Mouse (Mus musculus): Measurements from ENCODE around the gene Taf6.
"Not testable (repeated sequence)": the region's sequence is repeated elsewhere in the genome, so short reads cannot be mapped to it uniquely, and the experiment has no call there.

Gene Taf6

DNA sequence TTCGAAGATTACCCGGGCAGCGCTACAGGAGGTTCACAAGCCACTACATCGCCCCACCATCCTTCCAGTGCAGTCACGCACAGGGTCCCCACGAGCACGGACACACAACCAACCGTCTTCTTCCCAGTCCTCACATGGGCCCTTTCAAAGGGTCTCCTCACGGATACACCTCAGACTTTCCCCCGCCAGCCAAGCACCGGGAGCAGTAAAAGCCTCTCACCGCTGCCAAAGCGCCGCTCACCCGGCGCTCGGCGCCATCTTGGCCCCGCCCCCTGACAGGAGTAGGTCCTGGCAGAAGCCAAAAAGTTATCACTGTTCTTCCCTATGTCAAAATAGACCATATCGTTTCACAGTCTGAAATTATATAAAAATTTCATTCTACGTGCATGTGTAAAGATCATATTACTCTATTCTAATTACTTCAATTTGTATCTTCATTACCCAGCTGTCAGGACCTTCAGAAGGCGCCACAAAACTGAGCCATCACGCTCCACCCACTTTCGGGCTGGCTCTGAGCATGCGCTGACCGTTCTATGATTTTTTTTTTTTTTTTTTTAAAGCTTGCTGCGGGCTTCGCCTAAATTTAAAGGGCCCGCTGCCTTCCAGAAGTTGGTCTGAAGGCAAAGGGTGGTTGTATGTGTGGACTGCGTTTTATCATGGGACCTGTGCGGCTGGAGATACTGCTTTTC lies at the start of gene Taf6, which contains the start of gene Cnpy4:
Taf6 (minus strand) TSS at position 502 of the 689 bp plus-strand sequence.
Cnpy4 (plus strand) TSS at position 536 of the 689 bp plus-strand sequence.
- peak; percentile 91 for DNase-seq (ENCODE audit: inconsistent ontology term)

DNA sequence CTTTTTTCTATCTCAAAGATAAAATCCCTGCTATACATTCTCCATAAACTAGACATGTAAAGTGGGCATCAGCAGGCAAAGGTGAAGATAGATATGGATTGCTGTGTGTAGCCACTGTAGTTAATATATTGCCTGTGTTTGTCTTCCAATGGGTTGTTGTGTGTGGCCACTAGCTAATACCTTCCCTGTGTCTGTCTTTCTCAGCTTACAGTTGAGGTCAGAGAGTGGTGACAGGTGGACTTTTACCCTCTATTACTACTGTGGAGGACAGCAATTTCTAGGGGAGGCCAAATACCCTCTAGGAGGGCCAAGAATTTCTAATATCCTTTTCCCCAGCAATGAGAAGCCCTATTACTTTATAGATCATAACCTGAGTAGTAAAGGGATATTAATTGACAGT lies 47.0 kb upstream of the Taf6 start:
- DNase-seq (ENCODE audit: inconsistent ontology term) = no peak

DNA sequence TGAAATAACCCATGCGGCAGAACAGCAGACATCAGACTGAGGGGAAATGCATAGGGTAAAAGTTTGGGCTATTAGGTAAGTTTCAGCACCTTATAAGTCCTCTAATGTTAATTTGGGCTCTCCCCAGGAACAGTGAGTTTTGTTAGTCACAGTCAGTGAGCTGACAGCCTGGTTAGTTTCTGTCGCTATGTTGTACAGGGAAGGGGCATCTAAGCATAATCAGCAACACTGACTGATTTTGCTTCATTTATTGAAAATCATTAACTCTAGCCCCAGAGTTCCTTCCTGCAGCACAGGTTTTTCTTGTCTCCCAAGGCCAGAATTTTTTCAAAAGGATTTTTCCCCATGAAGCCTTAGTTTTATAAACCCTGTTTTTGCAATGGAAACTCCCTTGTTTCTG lies 46.5 kb upstream of the Taf6 start:
- no peak for DNase-seq (ENCODE audit: inconsistent ontology term)

DNA sequence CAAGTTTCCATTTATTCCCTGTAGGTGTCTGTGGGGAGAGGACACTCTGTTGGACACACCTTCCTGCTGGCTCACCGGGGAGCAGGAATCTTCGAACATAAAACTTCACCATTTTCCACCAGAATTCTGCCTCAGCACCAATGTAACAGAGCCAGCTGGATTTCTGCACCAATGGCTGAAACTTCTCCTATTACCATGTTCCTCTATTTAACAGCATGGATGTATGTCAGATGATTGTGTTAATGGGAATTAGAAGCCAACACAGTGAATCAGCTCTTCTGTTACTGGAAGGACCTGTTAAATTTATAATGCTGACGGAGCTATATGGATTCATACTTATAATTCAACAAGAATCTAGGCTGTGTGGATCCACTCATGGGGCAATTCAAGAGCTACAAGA lies 42.3 kb upstream of the Taf6 start:
- DNase-seq (ENCODE audit: inconsistent ontology term) = no peak

DNA sequence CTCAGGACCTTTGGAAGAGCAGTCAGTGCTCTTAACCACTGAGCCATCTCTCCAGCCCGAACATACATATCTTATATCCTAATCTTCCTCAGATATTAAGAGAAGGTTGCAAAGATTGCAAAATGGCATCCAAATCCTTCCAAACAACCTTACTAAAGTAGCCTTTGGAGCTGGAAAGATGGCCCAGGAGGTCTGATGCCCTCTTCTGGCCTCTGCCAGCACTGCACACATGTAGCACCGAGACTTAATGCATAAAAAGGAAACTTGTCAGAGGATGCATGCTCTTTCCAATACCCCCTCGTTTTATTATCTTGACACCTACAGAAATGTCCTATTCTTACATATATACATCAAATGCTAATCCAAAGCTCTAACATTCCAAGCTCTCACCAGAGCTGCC lies 40.8 kb upstream of the Taf6 start:
- DNase-seq (ENCODE audit: inconsistent ontology term) = no peak

DNA sequence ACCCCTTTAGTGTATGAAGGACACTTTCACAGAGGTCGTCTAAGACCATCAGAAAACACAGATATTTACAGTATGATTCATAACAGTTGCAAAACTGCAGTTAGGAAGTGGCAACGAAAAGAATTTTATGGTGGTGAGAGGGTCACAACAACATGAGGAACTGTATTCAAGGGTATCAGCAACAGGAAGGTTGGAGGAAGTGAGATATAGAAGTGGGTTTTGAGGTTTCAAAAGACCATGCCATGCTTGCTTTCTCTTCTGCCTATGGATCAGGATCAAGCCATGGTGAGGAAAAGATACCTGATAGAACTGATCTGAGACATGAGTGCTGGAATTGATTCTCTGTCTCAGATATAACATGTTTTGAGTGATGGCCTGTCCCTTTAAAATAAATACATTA lies 40.1 kb upstream of the Taf6 start:
- no peak for DNase-seq (ENCODE audit: inconsistent ontology term)

DNA sequence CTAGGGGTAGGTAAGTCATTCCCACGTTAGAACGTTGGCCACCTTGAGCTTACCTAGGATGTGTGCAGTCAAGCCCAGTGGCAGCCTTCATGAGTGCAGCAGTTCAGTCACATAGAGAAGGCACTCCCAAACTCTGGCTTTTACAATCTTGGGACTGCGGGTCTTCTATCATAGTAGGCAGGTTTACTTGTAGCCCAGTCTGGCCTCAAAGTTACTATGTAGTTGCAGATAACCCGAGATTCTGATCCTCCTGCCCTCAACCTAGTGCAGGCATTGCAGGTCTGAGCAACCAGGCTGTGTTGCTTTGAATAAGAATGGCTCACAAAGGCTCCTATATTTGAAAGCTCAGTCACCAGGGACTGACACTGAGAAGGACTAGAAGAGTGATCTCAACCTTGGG lies 39.2 kb upstream of the Taf6 start:
- DNase-seq (ENCODE audit: inconsistent ontology term) = no peak

DNA sequence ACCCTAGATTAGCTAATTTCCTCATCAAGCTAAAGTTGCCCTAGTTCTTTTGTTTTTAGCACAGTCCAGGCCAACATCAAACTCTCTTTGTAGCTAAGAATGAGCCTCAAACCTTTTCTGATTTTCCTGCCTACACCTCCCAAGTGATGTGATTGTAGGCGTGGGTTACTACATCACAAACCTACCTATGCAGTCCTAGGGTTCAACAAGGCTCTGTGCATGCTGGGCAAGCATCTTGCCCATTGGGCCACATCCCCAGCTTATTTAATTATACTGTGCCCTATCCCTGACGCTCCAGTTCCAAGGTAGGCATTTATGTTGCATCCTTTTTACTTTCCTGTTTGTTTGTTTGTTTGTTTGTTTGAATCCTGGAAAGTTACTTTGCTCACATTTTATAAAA lies 38.4 kb upstream of the Taf6 start, which contains the start of gene Nxpe5:
Nxpe5 (plus strand) TSS at position 199 of the 400 bp plus-strand sequence.
- no peak for DNase-seq (ENCODE audit: inconsistent ontology term)

DNA sequence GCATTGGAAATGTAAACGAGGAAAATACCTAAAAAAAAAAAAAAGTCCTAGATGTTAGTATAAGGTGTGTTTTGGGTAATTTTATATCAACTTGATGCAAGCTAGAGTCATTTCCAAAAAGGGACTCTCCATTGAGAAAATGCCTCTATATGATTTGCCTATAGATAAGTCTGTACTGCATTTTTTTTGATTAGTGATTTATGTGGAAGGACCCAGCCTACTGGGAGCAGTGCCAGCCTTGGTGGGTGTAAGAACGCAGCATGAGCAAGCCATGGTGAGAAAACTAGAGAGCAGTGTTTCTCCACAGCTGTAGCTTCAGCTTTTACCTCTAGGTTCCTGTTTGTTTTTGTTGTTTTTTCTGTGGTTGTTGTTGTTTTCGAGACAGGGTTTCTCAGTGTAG lies 36.0 kb upstream of the Taf6 start:
- no peak for DNase-seq (ENCODE audit: inconsistent ontology term)

DNA sequence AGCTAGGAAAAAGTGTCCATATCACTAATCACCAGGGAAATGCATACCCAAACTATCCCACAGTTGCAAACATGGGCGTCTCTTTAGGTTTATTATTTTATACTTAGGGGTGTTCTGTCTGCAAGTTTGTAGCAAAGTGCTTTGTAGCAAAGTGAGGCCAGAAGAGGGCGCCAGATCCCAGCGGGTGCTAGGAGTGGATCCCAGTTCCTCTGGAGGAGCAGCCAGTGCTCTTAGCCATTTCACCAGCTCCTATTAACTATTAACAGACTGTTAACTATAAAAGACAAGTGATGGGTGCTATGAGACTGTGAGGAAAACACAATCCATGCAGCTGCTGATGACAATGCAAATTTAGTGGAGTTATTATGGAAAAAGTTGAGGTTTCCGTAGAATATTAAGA lies 34.9 kb upstream of the Taf6 start:
- peak; percentile 48 for DNase-seq (ENCODE audit: inconsistent ontology term)

DNA sequence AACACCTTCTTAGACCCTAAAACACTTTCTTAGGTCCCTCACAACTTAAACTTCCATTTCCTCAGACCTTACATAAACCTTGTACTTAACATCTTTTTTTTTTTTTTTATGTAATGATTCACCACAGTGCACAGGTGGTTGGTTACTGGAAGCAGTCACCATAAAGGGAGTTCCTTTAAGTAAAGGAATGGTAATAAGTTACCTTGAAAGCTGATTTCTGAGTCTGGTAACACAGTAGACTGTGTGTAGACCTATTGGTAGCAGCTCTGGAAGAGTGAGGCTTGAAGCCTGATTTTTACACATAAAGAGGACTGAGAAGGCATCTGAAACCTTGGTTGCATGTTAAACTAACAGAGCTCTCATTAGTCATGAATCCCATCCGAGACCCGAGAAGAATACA lies 32.6 kb upstream of the Taf6 start:
- no peak for DNase-seq (ENCODE audit: inconsistent ontology term)

DNA sequence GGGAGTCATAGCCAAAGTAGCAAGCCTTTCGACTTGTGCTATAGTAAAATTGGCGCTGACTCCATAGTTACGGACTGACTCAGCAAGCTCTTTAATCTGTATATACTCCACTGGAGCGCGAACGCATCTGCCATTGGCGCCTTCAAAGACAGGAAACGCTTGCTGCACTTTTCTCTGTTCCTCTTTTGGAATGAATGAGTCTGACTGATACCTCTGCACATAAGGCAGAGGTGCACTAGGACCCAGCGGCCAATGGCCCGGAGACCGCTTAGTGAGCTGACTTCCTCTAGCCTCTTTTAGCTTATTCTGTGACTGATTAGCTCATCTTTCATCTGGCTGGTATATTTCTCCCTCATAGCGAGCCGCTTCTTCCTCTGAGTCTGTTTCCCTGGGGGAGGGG lies 29.4 kb upstream of the Taf6 start:
- DNase-seq (ENCODE audit: inconsistent ontology term) = not testable (repeated sequence)

DNA sequence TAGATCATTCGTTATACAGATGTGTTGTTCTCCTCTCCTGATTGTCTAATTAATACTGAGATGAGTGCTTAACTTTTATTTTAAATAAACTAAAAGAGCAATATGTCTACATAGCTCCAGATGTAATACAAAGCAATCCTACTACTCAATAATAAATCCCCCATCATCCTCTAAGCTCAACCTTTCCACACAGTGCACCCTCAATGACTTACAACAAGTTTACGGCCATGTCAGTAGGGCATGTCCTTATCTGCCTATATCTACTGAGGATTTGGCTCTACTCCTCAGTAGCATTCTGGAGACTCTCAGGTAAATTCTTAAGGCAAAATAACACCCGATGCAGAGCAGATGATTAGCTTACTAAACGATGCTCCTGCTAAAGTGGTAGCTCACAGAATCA lies 20.6 kb upstream of the Taf6 start:
- no peak for DNase-seq (ENCODE audit: inconsistent ontology term)

DNA sequence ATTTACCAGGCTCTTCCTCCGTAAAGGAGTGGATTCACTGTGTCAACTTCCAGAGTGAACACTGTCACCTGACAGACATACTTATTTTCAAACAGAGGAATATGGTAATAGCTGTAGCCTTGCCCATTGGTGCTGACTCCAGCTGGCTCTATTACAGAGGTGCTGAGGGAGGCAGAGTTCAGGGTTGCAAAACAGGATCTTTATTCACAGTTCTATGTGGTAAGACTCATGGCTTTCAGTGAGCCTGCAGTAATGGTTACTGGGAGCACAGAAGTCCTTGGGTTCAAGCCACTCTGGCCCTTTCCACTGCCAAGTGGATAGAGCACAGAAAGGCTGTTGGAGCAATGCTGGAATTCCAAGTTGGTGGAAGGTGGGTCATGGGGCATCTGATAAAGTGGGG lies 20.0 kb upstream of the Taf6 start:
- DNase-seq (ENCODE audit: inconsistent ontology term) = no peak

DNA sequence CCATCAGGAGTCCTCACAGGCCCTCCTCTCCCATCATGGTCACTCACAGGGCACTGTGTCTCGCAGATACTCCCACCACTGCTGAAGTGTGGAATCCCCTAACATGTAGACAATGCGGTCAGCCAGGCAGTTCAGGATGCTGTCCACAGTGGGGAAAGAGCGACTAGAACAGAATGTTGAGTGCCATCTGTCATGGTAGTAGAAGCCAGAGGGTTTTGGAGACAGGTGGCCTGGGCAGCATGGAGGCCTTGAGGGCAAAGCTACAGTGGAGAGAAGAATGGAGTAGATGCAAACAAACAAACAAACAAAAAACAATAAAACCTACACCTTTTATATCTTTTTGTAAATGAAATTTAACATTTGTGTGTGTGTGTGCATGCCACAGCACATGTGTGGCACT lies 14.8 kb upstream of the Taf6 start:
- DNase-seq (ENCODE audit: inconsistent ontology term) = no peak

DNA sequence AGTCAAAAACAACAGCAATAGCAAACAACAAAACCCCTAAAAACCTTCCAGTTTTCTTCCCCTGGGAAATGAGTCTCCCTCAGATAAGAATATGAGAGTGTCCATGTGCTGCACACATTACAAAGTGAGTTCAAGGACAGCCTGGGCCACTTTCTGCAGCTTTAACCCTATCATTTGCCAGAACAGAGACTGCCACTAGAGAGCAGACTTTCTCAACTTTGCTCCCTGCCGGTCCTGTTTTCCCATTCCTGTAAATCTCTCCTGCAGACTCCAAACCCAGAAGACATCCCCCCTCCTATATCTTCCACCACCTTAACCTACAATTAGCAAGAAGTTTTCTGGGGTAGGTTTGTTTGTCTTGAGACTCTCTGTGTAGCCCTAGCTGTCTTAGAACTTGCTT lies 12.3 kb upstream of the Taf6 start:
- DNase-seq (ENCODE audit: inconsistent ontology term) = no peak

DNA sequence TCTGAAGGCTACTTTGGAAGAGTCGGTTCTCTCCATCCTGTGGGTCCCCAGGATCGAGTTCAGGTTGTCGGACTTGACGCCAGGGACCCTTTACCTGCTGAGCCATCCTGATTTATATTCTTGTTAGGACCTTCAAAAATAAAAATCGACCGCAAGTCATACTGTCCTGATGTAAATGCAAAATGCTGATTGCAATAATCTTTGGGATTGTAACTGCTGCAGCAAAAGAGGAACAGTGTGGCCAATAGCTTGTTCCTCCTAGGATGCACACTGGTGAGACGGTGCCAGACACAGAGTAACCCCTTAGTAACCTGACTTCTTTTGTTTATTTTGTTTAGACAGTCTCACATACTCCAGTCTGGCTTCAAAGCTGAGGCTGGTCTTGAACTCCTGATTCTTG lies 8.2 kb upstream of the Taf6 start:
- no peak for DNase-seq (ENCODE audit: inconsistent ontology term)

DNA sequence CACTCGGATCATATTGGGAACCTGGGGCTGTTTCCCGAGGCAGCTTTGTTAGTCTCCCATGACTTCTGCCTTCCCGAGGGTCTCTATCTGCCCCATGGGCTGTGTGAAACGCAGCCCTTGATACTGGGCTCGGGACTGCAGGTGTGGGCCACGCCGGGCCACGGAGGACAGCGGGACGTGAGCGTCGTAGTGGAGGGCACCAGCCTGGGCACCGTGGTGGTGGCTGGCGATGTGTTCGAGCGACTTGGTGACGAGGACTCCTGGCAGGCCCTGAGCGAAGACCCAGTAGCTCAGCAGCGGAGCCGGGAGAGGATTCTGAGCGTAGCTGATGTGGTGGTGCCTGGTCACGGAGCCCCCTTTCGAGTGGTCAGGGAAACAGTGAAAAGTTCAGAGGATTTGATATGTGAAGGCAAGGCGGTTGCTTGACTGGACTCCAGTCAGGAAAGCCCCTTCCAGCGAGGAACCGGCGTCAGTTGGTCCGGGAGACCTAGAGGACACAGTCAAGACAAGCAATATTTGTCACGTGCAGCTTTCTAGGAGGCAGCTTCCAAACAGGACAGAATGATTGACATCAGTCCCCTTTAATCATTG lies 7.6 kb upstream of the Taf6 start:
- no peak for DNase-seq (ENCODE audit: inconsistent ontology term)

DNA sequence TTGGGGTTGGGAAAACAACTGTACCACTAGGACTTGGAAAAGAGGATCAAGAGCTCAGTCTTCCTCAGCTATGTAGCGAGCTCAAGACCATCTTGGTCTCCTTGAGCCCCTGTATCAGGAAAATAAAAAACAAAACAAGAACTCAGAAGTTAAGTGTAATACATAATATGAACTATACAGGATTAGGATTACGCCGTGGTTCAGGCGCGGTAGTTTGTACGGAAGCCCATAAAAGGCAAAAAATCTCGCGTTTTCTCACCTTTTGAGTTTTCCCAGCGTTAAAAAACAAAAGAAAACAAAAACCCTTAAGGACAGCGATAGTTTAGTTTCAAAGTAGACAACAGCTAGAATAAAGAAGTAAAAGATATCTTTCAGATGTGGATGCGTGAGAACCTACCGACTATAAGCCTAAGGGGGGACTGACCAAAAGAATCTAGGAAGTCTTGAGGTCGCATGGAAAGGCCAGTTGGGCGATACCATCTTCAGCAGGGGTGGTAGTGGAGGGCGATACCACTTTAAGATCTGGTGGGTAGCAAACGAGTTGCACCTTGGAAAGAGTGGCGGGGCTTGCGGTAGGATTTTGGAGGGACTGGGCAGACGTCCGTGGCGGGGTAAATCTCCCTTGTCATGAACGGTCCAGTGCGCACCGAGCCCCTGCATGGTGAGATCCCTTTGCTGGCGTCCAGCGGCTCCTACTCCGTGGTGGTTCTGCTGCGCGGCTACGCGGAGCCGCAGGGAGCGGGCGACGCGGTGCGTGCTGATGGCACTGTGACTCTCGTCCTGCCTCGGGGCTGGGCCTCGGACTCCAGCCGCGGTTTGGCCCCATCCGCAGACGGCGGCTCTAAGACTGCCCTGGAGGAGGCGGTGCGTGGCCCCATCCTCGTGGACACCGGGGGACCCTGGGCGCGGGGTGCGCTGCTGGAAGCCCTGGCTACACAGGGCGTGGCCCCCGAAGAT lies 6.8 kb upstream of the Taf6 start, which contains the start of gene Mblac1:
Mblac1 (plus strand) TSS at position 544 of the 957 bp plus-strand sequence.
- peak; percentile 88 for DNase-seq (ENCODE audit: inconsistent ontology term)

DNA sequence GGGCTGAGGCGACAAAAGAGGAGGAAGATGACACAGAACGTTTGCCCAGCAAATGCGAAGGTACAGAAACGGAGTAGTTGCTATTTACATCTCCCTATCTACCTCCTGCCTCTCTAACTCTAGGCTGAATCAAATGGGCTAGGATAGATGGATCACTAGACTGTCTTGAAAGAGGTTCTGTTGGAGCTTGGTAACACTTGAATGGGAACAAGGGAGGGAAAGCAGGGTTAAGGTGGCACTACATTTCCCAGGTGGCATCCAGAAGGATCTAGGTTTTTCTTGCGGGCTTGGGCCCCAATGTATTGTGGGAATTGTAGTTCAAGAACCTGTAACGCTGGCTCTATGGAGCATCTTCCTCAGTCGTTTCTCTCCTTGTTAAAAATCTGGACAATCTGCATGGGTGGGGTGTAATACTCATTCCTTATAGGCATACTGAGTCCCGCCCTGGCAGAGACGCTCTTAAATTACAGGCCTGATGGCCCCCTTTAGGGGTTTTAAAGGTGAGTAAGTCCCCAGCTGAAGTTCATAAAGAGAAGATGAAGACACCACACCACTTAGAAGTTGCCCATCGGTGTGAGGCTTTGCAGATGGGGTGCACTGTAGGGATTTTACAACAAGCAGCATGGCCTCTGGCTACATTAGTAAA lies 533 bp upstream of the Taf6 start:
- peak; percentile 85 for DNase-seq (ENCODE audit: inconsistent ontology term)

DNA sequence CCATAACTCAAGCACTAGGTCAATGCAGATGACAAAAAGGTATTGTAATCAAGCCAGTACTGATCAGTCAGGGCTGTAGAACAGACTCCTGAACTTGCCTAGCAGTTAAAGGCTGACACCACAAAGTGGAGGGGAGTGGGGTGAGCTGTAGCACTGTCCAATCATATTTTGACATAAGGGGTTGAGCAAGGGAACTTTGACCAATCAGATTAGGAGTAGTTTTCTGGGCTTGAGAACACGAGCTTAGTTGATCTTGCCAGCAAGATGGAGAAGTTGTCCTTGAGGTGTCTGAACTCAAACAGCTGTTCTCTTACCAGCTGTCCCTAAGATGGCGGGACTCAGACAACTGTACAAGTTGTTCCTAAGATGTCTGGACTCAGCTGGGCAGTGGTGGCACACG lies 14.0 kb downstream of the Taf6 start:
- DNase-seq (ENCODE audit: inconsistent ontology term) = no peak

Data from Muller cell, postnatal 12 days (primary cell).